30 mouse cellular contexts compared by ENCODE assay signal in the genomic region with DNA sequence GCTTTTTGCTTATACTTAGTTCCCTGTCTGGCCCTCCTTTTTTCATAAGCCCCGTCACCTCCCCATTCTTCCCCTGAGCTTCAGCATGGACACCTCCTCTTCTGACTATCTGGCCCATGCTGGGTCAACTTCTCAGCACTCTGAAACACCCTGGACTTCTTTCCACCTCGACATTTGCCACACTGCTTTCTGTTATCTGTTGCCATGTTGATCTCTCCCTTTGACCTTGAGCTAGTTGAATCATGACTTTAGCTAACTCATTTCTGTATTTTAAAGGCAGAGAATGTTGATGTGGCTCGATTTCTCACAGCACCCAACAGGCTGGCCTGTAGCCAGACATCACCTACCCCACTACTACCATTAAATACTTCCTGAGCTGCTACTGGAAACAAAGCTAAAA. TPM values are rescaled to one million over a fixed set of nuclear protein-coding genes. Genes with fewer than 3 reads are reported as not detected.
"Had no signal": no experiment of that assay in that cellular context is flagged by ENCODE, and none has a peak within 500 bp of the region (broad histone marks: within the 10 kb centered on the region; RNA-seq: fewer than 3 reads in every experiment).

No protein-coding gene starts in this region.

- H3K36me3 ChIP-seq: heart, embryonic 12.5 days; heart, embryonic 15.5 days; hindbrain, embryonic 13.5 days; liver, embryonic 12.5 days had no signal

- H3K4me1 ChIP-seq: hindbrain, embryonic 13.5 days; hindbrain, embryonic 15.5 days; kidney, embryonic 15.5 days; limb, embryonic 13.5 days; limb, embryonic 15.5 days; liver, embryonic 12.5 days had no signal

- H3K4me3 ChIP-seq: heart, embryonic 10.5 days; heart, embryonic 12.5 days; heart, embryonic 15.5 days; hindbrain, embryonic 13.5 days; hindbrain, embryonic 15.5 days; kidney, embryonic 15.5 days; limb, embryonic 13.5 days; limb, embryonic 15.5 days; liver, embryonic 12.5 days had no signal

- H3K4me2 ChIP-seq: heart, embryonic 12.5 days; heart, embryonic 15.5 days; hindbrain, embryonic 13.5 days; hindbrain, embryonic 15.5 days; kidney, embryonic 15.5 days; limb, embryonic 13.5 days; limb, embryonic 15.5 days; liver, embryonic 12.5 days had no signal

- H3K9me3 ChIP-seq: heart, embryonic 10.5 days; heart, embryonic 15.5 days; hindbrain, embryonic 13.5 days; kidney, embryonic 15.5 days; limb, embryonic 15.5 days; liver, embryonic 12.5 days had no signal

- DNase-seq: gastrocnemius, postnatal 14 days; gastrocnemius, postnatal 36 days; heart, adult 11 months; heart, postnatal 14 days; heart, postnatal 36 days; kidney, adult 11 months; kidney, adult 2 months; kidney, adult 9 months; kidney, postnatal 14 days; kidney, postnatal 36 days; layer of hippocampus, adult 9-11 months; layer of hippocampus, postnatal 36 days; left cerebral cortex, postnatal 4 days had no signal

- H3K9ac ChIP-seq: heart, embryonic 12.5 days; heart, embryonic 15.5 days; hindbrain, embryonic 13.5 days; hindbrain, embryonic 15.5 days; kidney, embryonic 15.5 days; limb, embryonic 13.5 days; limb, embryonic 15.5 days; liver, embryonic 12.5 days; liver, embryonic 14.5 days had no signal

- H3K27ac ChIP-seq: heart, embryonic 10.5 days; heart, embryonic 15.5 days; hindbrain, embryonic 13.5 days; hindbrain, embryonic 15.5 days; hindbrain, postnatal 0 days; kidney, embryonic 15.5 days; kidney, postnatal 0 days; limb, embryonic 13.5 days; limb, embryonic 15.5 days; liver, embryonic 12.5 days; liver, embryonic 14.5 days had no signal

- ATAC-seq: hindbrain, postnatal 0 days; intestine, embryonic 16.5 days; liver, embryonic 12.5 days had no signal

- H3K27me3 ChIP-seq: heart, embryonic 12.5 days; heart, embryonic 15.5 days; hindbrain, embryonic 15.5 days; kidney, embryonic 15.5 days; limb, embryonic 13.5 days; limb, embryonic 15.5 days had no signal

RNA-seq across cellular contexts. Expression of a gene that starts 10.7 kb away (rescaled TPM):
- total RNA-seq: gastrocnemius, adult 18-20 months; gastrocnemius, adult 8-10 months; gastrocnemius, postnatal 14 days; gastrocnemius, postnatal 36 days; heart, adult 8-10 months; heart, postnatal 36 days had no signal
- polyA plus RNA-seq: large intestine, adult 2 months had no signal
